Mouse (Mus musculus): ENCODE measurements around the gene Ppp4r4. TPM values are rescaled to one million over a fixed set of nuclear protein-coding genes. Genes with fewer than 3 reads are reported as not detected.
A peak's percentile ranks its signal among the peaks of the same experiment; 100 is the strongest.
"Not testable (repeated sequence)": the region's sequence is repeated elsewhere in the genome, so short reads cannot be mapped to it uniquely, and the experiment has no call there.

The Ppp4r4 gene
- polyA plus RNA-seq, 1 experiment from 2014 or later: 2.8 TPM

DNA sequence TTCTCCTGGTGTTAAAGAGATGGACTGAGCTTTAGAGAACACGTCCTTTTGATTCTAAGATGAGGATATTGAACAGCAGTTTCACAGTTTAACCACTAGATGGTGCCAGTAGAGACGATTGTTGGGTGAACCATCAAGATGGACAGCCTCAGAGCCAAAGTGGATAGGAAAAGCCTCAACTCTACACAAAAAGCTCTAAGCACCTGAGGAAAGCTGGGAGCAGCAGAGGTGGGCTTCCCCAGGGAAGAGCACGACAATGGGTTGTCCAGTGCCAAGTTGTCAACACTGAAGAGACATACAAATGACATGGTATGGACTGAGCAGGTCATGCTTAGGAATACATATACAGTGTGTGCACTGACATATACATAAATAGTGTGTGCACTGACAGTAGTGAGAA lies 12.1 kb downstream of the Ppp4r4 start:
- H3K27me3 ChIP-seq: no peaks in the 10 kb centered on the region
- H3K4me2 ChIP-seq: no peak overlapping the region
- no peaks in the 10 kb centered on the region for H3K9me3 ChIP-seq
- H3K9ac ChIP-seq: no peak overlapping the region
- no peak overlapping the region for H3K27ac ChIP-seq (replicated peaks)
- H3K4me1 ChIP-seq (replicated peaks): no peaks in the 10 kb centered on the region
- peak; percentile 48; the same call in 1 of the 2 replicates for ATAC-seq (ENCODE audit: low FRiP score, low read depth)
- H3K4me3 ChIP-seq: no peak overlapping the region
- WGBS: 5% methylated on average over 3 of the region's 3 CpGs
- no peaks in the 10 kb centered on the region for H3K36me3 ChIP-seq

DNA sequence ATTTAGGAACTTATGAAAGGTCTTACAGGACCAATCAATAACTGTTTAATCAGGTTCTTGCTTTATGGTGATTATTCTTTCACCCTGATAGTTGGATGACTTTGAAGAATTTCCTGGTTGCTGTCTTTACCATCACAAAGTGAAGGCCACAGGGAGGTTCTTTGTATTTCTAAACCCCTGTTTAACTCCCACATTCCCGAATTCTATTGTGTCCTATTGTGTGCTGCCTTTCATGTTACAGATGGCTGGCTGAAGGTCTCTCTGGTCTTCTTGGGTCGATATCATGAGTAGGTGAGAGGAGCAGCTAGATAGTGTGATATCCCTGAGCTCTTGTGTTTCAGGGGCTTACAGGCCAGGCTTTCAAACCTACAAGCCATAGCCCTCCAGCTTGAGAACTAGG lies 15.4 kb downstream of the Ppp4r4 start:
- Histone ChIP-seq H3K4me3 (no peak overlapping the region), H3K27ac (replicated peaks) (no peak overlapping the region), H3K36me3 (no peaks in the 10 kb centered on the region), H3K9me3 (no peaks in the 10 kb centered on the region), H3K9ac (no peak overlapping the region), H3K4me2 (no peak overlapping the region), H3K27me3 (no peaks in the 10 kb centered on the region), H3K4me1 (replicated peaks) (no peaks in the 10 kb centered on the region)
- whole genome bisulfite sequencing: 23% methylated on average over 2 of the region's 2 CpGs
- no peak for ATAC-seq (ENCODE audit: low FRiP score, low read depth)

DNA sequence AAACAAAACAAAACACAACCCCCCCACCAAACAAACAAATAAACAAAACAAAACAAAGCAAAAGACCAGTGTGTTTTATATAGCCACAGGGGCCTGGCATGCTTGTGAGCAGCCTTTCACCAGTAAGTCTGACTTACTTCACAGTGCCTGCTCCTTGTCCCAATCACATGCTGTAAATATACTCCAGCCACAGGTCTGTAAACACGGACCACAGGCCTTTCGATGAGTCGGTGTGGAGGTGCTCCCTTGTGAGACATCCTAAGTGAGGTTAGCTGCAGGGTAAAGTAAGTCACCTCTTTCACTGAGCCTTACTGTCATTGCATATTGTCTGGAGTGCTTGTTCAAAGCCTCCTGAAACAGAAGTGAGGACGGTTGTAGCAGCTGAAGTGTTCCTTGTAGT lies 16.4 kb downstream of the Ppp4r4 start:
- Histone ChIP-seq H3K9me3 (no peaks in the 10 kb centered on the region), H3K4me1 (replicated peaks) (no peaks in the 10 kb centered on the region), H3K4me3 (no peak overlapping the region), H3K36me3 (no peaks in the 10 kb centered on the region), H3K4me2 (no peak overlapping the region), H3K27ac (replicated peaks) (no peak overlapping the region), H3K9ac (no peak overlapping the region), H3K27me3 (no peaks in the 10 kb centered on the region)
- WGBS: 84% methylated on average over 4 of the region's 4 CpGs
- ATAC-seq (ENCODE audit: low FRiP score, low read depth): no peak

DNA sequence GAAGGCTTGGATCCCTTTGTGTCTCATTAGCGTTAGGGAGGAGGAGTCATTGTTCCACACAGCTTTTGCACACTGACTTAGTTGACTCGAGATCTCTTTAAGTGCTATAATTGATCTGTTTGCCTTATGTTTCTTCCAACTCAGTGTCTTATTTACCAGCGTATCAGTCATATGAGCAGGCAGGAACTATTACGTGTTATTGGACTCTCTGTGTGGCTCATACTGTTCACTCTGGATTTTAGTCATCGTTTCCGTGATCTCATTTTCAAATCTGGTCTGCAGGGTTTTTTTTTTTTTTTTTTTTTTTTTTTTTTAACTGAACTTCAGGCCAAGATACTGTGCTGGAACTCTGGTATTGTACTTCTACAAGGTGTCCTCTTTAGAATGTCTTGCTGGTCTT lies 18.0 kb downstream of the Ppp4r4 start:
- no peak overlapping the region for H3K4me2 ChIP-seq
- no peaks in the 10 kb centered on the region for H3K9me3 ChIP-seq
- H3K4me3 ChIP-seq: no peak overlapping the region
- H3K36me3 ChIP-seq: no peaks in the 10 kb centered on the region
- no peak for ATAC-seq (ENCODE audit: low FRiP score, low read depth)
- H3K27ac ChIP-seq (replicated peaks): no peak overlapping the region
- H3K4me1 ChIP-seq (replicated peaks): no peaks in the 10 kb centered on the region
- 84% methylated on average over 6 of the region's 6 CpGs for WGBS
- no peak overlapping the region for H3K9ac ChIP-seq
- no peaks in the 10 kb centered on the region for H3K27me3 ChIP-seq

DNA sequence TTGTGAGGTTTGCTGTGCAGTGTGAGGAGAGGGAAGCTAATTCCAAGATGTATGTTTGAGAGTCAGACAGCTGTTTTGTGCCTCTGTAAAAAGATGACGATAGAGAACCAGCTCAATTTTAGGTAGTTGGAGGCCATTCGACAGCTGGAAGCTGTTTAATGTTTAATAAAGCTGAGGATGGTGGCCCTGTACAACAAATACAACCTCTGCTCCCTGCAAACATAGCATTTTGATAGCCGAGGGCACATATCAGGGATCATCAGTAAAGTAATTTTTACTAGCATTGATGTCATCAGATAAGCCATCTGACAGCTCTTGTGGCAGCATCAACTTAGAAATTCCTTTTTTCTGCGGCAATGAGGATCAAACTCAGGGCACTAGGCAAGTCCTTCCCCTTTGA lies 19.3 kb downstream of the Ppp4r4 start:
- Histone ChIP-seq H3K9me3 (no peaks in the 10 kb centered on the region), H3K4me2 (no peak overlapping the region), H3K4me3 (no peak overlapping the region), H3K9ac (no peak overlapping the region), H3K27ac (replicated peaks) (no peak overlapping the region), H3K4me1 (replicated peaks) (no peaks in the 10 kb centered on the region), H3K27me3 (no peaks in the 10 kb centered on the region), H3K36me3 (no peaks in the 10 kb centered on the region)
- 83% methylated on average over 4 of the region's 4 CpGs for WGBS
- ATAC-seq (ENCODE audit: low FRiP score, low read depth): no peak

DNA sequence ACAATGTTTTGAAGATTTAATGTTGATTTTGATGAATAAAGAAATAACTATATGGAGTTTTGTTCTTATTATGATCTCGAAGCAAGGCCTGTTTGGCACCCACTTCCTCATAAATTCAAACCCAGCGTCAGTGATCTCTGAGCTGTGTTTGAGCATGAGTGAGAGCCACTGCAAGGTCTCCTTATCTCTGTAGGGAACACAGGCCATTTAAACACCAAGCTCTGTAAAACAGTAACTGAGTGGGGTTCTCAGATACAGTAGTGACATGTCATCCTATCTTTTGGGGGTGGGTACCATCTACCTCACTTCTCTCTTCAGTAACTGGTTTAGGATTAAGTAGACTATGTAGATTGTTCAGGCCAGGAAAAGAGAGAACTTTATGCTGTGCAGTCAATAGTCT lies 20.4 kb downstream of the Ppp4r4 start:
- 95% methylated on average over 2 of the region's 2 CpGs for WGBS
- H3K9ac ChIP-seq: no peak overlapping the region

DNA sequence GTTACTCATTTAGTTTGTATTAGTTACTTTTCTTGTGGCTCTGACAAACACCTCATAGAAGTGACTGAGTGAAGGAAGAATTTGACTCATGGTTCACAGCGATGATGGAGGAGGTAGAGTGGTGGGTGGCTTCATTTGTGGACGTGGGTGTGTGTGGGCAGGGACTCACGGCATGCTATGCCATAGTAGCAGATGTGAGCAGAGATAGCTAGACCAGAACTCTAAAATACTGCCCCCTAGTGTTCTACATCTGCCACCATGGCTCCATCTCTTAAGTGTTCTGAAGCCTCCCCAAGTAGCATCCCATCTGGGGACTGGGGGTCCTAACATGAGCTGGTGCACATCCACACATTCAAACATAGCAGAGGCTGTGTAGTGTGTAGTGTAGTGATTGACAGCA lies 21.4 kb downstream of the Ppp4r4 start:
- H3K4me2 ChIP-seq: no peak overlapping the region
- no peak overlapping the region for H3K9ac ChIP-seq
- WGBS: 78% methylated on average over 3 of the region's 3 CpGs
- no peaks in the 10 kb centered on the region for H3K36me3 ChIP-seq
- no peaks in the 10 kb centered on the region for H3K9me3 ChIP-seq
- no peak overlapping the region for H3K4me3 ChIP-seq
- no peak overlapping the region for H3K27ac ChIP-seq (replicated peaks)
- no peaks in the 10 kb centered on the region for H3K27me3 ChIP-seq
- H3K4me1 ChIP-seq (replicated peaks): no peaks in the 10 kb centered on the region
- ATAC-seq (ENCODE audit: low FRiP score, low read depth): no peak

More for the DNA sequence above, 20.4 kb downstream of the Ppp4r4 start:
- no peaks in the 10 kb centered on the region for H3K36me3 ChIP-seq
- H3K4me2 ChIP-seq: no peak overlapping the region
- no peaks in the 10 kb centered on the region for H3K27me3 ChIP-seq
- no peaks in the 10 kb centered on the region for H3K9me3 ChIP-seq
- H3K4me1 ChIP-seq (replicated peaks): no peaks in the 10 kb centered on the region
- no peak overlapping the region for H3K27ac ChIP-seq (replicated peaks)
- H3K4me3 ChIP-seq: no peak overlapping the region
- ATAC-seq (ENCODE audit: low FRiP score, low read depth): no peak

DNA sequence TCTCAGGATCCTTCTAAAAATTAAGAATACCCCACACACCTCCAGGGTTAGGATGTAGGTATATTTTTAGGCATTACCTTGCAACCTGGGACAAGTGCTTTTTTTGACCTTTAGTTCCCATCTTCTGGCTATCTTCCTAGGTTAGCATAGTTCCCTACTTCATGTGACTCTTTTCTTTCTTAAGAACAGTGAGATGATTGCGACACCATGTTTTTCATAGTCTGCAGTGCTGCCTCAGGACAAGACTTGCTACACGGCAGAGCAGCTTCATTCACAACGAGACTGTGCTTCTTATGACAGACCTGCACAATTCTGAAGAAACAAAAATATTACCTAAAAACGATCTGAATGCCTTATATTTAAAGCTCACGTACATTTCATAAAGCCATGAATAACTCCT lies 24.8 kb downstream of the Ppp4r4 start:
- Histone ChIP-seq H3K27ac (replicated peaks) (no peak overlapping the region), H3K27me3 (no peaks in the 10 kb centered on the region), H3K36me3 (no peaks in the 10 kb centered on the region), H3K4me1 (replicated peaks) (no peaks in the 10 kb centered on the region), H3K9me3 (no peaks in the 10 kb centered on the region), H3K9ac (no peak overlapping the region), H3K4me2 (no peak overlapping the region), H3K4me3 (no peak overlapping the region)
- no peak for ATAC-seq (ENCODE audit: low FRiP score, low read depth)
- WGBS: 90% methylated on average over 5 of the region's 5 CpGs

DNA sequence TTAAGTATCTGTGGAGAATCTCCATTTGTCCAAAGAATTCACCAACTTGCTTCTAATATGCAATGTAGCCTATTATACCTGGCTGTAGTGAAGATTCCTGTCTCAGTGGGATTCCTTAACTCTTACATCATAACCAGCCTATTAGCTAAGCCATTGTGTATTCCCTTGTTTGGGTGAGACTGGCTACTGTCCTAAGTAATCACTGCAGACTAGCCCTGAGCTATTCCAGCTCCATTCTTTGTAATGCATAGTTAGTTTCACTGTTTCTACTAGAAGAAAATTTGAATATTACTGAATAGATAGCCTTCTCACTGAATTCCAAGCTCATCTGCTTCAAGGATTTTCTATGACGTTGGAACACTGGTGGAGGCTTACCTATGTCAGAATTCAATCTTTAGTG lies 32.6 kb downstream of the Ppp4r4 start:
- no peak overlapping the region for H3K4me2 ChIP-seq
- H3K27ac ChIP-seq (replicated peaks): no peak overlapping the region
- WGBS: 67% methylated on average over 1 of the region's 1 CpGs
- H3K4me3 ChIP-seq: no peak overlapping the region
- ATAC-seq (ENCODE audit: low FRiP score, low read depth): no peak
- no peaks in the 10 kb centered on the region for H3K9me3 ChIP-seq
- H3K27me3 ChIP-seq: no peaks in the 10 kb centered on the region
- H3K9ac ChIP-seq: no peak overlapping the region
- H3K4me1 ChIP-seq (replicated peaks): no peaks in the 10 kb centered on the region
- H3K36me3 ChIP-seq: no peaks in the 10 kb centered on the region

DNA sequence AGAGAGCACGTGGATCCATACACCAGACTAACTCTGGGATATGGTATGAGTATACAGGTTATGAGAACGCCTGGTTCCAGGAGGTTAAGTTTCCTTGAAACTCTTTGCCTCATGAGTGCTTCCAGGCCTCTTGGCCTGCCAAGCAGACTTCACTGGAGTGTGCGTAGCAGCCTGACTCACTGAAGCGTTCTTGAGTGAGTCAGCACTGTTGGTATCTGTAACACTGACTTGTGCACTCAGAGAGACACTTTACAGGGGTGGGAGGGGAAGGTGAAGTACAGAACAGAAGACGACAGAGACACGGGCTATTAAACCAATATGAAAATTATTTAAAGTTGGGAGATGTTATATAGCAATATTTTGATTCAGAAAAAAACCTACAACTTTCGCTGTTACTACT lies 33.1 kb downstream of the Ppp4r4 start:
- Histone ChIP-seq H3K27me3 (no peaks in the 10 kb centered on the region), H3K9me3 (no peaks in the 10 kb centered on the region), H3K4me3 (no peak overlapping the region), H3K4me1 (replicated peaks) (no peaks in the 10 kb centered on the region), H3K36me3 (no peaks in the 10 kb centered on the region), H3K27ac (replicated peaks) (no peak overlapping the region), H3K4me2 (no peak overlapping the region), H3K9ac (no peak overlapping the region)
- no peak for ATAC-seq (ENCODE audit: low FRiP score, low read depth)
- WGBS: 88% methylated on average over 7 of the region's 7 CpGs

DNA sequence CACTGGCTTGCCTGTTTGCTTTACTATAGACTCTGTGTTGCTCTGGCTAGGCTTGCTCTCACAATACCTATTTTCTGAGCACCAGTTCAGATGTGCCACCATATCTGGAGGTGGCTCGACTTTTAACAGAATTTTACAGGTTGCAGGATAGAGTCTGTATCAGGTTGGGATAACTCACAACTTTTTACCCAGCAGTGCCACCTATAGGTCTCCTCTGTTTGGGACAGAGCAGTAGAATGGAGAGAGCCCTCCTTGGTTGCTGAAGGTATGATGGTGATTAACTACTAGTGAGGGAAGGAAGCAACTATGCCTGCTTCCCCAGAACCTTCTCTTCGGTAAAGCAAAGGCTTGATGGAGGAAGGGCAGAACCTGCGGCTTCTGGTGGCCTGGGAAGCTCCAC lies 35.0 kb downstream of the Ppp4r4 start:
- Histone ChIP-seq H3K9ac (no peak overlapping the region), H3K4me1 (replicated peaks) (no peaks in the 10 kb centered on the region), H3K27ac (replicated peaks) (no peak overlapping the region), H3K4me3 (no peak overlapping the region), H3K9me3 (no peaks in the 10 kb centered on the region), H3K4me2 (no peak overlapping the region), H3K36me3 (no peaks in the 10 kb centered on the region), H3K27me3 (no peaks in the 10 kb centered on the region)
- 79% methylated on average over 3 of the region's 3 CpGs for WGBS
- no peak for ATAC-seq (ENCODE audit: low FRiP score, low read depth)

DNA sequence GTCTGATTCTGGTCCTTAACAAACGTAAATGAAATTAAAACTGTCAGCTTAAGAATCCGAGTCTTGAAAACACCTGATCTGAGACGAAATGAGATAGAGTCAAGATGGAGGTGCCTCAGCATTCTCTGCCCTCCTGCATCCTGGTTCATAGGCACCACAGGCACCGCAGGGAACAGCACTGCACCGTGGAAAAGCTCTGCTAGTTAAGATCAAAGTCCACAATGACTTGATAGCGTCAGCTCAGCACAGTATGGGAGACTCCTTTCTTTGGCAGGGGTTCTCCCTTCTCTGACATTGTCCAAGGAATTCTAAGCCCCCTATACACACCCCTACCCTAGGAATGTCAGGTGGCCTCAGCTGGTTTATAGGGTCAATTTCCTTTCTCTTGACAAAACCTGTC lies 37.6 kb downstream of the Ppp4r4 start:
- no peak for ATAC-seq (ENCODE audit: low FRiP score, low read depth)
- Histone ChIP-seq H3K9ac (no peak overlapping the region), H3K4me1 (replicated peaks) (no peaks in the 10 kb centered on the region), H3K27me3 (no peaks in the 10 kb centered on the region), H3K4me3 (no peak overlapping the region), H3K27ac (replicated peaks) (no peak overlapping the region), H3K9me3 (no peaks in the 10 kb centered on the region), H3K4me2 (no peak overlapping the region), H3K36me3 (no peaks in the 10 kb centered on the region)
- WGBS: 67% methylated on average over 6 of the region's 6 CpGs

DNA sequence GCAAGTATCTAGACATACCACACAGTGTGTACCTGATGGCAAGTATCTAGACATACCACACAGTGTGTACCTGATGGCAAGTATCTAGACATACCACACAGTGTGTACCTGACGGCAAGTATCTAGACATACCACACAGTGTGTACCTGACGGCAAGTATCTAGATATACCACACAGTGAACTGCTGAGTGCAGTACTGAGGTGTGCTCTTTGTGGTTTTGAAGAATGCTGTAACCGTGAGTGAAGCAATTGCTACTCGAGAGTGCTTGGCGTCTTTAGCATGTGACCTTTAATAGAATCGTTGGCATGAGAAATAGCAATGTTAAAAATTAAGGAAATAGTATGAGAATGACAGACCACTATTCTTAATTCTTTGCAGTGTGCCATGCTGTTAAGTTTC lies 46.1 kb downstream of the Ppp4r4 start:
- not testable (repeated sequence) for H3K4me1 ChIP-seq (replicated peaks); H3K27me3 ChIP-seq; H3K9me3 ChIP-seq; H3K9ac ChIP-seq; H3K4me3 ChIP-seq; H3K4me2 ChIP-seq; ATAC-seq (ENCODE audit: low FRiP score, low read depth); H3K27ac ChIP-seq (replicated peaks); H3K36me3 ChIP-seq
- WGBS: 95% methylated on average over 6 of the region's 6 CpGs
